Mouse (Mus musculus): ENCODE measurements at regions not wholly inside any gene's neighbourhood (a gene's known extent, or its start where the extent isn't known, plus 50 kb on each side); places are given as distances from the start of the nearest gene placed in this dataset.

- WGBS = 97% methylated on average over 6 of the region's 6 CpGs
- Histone ChIP-seq H3K27me3 (ENCODE audit: control insufficient read depth, insufficient read depth, low read length) (no peaks in the 10 kb centered on the region), H3K4me1 (ENCODE audit: control insufficient read depth, insufficient read depth, low read length) (no peaks in the 10 kb centered on the region; the same call in 1 of the 2 replicates), H3K27ac (ENCODE audit: insufficient read depth, low read length) (no peak overlapping the region), H3K4me3 (replicated peaks; ENCODE audit: insufficient read depth, low read depth, low read length) (no peak overlapping the region)
- DNase-seq = no peak
- TF ChIP-seq POLR2A (IDR thresholded peaks at IDR 0.05; ENCODE audit: borderline replicate concordance, insufficient read depth, low read length) = no peak
- TF ChIP-seq CTCF (IDR thresholded peaks at IDR 0.05; ENCODE audit: borderline replicate concordance, insufficient read depth, low read depth, low read length) = no peak
Observed at GRCm38 (mm10) chr12:25254716-25255115, 157.8 kb upstream of the Id2 start.

- H3K4me1 ChIP-seq (ENCODE audit: control insufficient read depth, insufficient read depth, low read length) = no peaks in the 10 kb centered on the region; the same call in 1 of the 2 replicates
- DNase-seq = peak in 1 of 2 experiments; percentile 18
- no peak overlapping the region for H3K27ac ChIP-seq (ENCODE audit: insufficient read depth, low read length)
- H3K27me3 ChIP-seq (ENCODE audit: control insufficient read depth, insufficient read depth, low read length) = no peaks in the 10 kb centered on the region; the same call in 1 of the 2 replicates
- no peak overlapping the region for H3K4me3 ChIP-seq (replicated peaks; ENCODE audit: insufficient read depth, low read depth, low read length)
- 59% methylated on average over 6 of the region's 6 CpGs for whole genome bisulfite sequencing
- TF ChIP-seq CTCF (IDR thresholded peaks at IDR 0.05; ENCODE audit: borderline replicate concordance, insufficient read depth, low read depth, low read length) (no peak), POLR2A (IDR thresholded peaks at IDR 0.05; ENCODE audit: borderline replicate concordance, insufficient read depth, low read length) (no peak)
Observed at GRCm38 (mm10) chr12:25252776-25253510, 156.0 kb upstream of the Id2 start.

GRCm38 (mm10) chr12:25251411-25252171 lies 154.7 kb upstream of the Id2 start:
- Histone ChIP-seq H3K4me3 (replicated peaks; ENCODE audit: insufficient read depth, low read depth, low read length) (no peak overlapping the region), H3K27me3 (ENCODE audit: control insufficient read depth, insufficient read depth, low read length) (no peaks in the 10 kb centered on the region; the same call in 1 of the 2 replicates), H3K27ac (ENCODE audit: insufficient read depth, low read length) (no peak overlapping the region), H3K4me1 (ENCODE audit: control insufficient read depth, insufficient read depth, low read length) (no peaks in the 10 kb centered on the region; the same call in 1 of the 2 replicates)
- 92% methylated on average over 4 of the region's 4 CpGs for WGBS
- TF ChIP-seq POLR2A (IDR thresholded peaks at IDR 0.05; ENCODE audit: borderline replicate concordance, insufficient read depth, low read length) (no peak), CTCF (IDR thresholded peaks at IDR 0.05; ENCODE audit: borderline replicate concordance, insufficient read depth, low read depth, low read length) (no peak)
- no peak for DNase-seq

GRCm38 (mm10) chr12:25250881-25251280 lies 153.9 kb upstream of the Id2 start:
- no peak overlapping the region for H3K4me3 ChIP-seq (replicated peaks; ENCODE audit: insufficient read depth, low read depth, low read length)
- WGBS = 64% methylated on average over 3 of the region's 3 CpGs
- no peaks in the 10 kb centered on the region; the same call in 1 of the 2 replicates for H3K4me1 ChIP-seq (ENCODE audit: control insufficient read depth, insufficient read depth, low read length)
- H3K27ac ChIP-seq (ENCODE audit: insufficient read depth, low read length) = no peak overlapping the region
- H3K27me3 ChIP-seq (ENCODE audit: control insufficient read depth, insufficient read depth, low read length) = no peaks in the 10 kb centered on the region; the same call in 1 of the 2 replicates
- no peak for DNase-seq
- TF ChIP-seq CTCF (IDR thresholded peaks at IDR 0.05; ENCODE audit: borderline replicate concordance, insufficient read depth, low read depth, low read length) (no peak), POLR2A (IDR thresholded peaks at IDR 0.05; ENCODE audit: borderline replicate concordance, insufficient read depth, low read length) (no peak)

- whole genome bisulfite sequencing = 82% methylated on average over 13 of the region's 13 CpGs
- Histone ChIP-seq H3K27ac (ENCODE audit: insufficient read depth, low read length) (no peak overlapping the region), H3K4me1 (ENCODE audit: control insufficient read depth, insufficient read depth, low read length) (no peaks in the 10 kb centered on the region; the same call in 1 of the 2 replicates), H3K27me3 (ENCODE audit: control insufficient read depth, insufficient read depth, low read length) (no peaks in the 10 kb centered on the region; the same call in 1 of the 2 replicates), H3K4me3 (replicated peaks; ENCODE audit: insufficient read depth, low read depth, low read length) (no peak overlapping the region)
- DNase-seq = peak in 1 of 2 experiments; percentile 14
- no peak for TF ChIP-seq POLR2A (IDR thresholded peaks at IDR 0.05; ENCODE audit: borderline replicate concordance, insufficient read depth, low read length)
- TF ChIP-seq CTCF (IDR thresholded peaks at IDR 0.05; ENCODE audit: borderline replicate concordance, insufficient read depth, low read depth, low read length) = no peak
Observed at GRCm38 (mm10) chr12:25248681-25249366, 151.9 kb upstream of the Id2 start.

- no peak overlapping the region for H3K4me3 ChIP-seq (replicated peaks; ENCODE audit: insufficient read depth, low read depth, low read length)
- WGBS = 29% methylated on average over 7 of the region's 7 CpGs
Observed at GRCm38 (mm10) chr12:25246566-25246965, 149.6 kb upstream of the Id2 start.

GRCm38 (mm10) chr12:25245661-25246060 lies 148.7 kb upstream of the Id2 start:
- H3K27me3 ChIP-seq (ENCODE audit: control insufficient read depth, insufficient read depth, low read length) = no peaks in the 10 kb centered on the region; the same call in 1 of the 2 replicates
- WGBS = 75% methylated on average over 5 of the region's 5 CpGs
- no peak overlapping the region for H3K27ac ChIP-seq (ENCODE audit: insufficient read depth, low read length)
- DNase-seq = no peak
- TF ChIP-seq POLR2A (IDR thresholded peaks at IDR 0.05; ENCODE audit: borderline replicate concordance, insufficient read depth, low read length) (no peak), CTCF (IDR thresholded peaks at IDR 0.05; ENCODE audit: borderline replicate concordance, insufficient read depth, low read depth, low read length) (no peak)
- H3K4me3 ChIP-seq (replicated peaks; ENCODE audit: insufficient read depth, low read depth, low read length) = no peak overlapping the region
- H3K4me1 ChIP-seq (ENCODE audit: control insufficient read depth, insufficient read depth, low read length) = no peaks in the 10 kb centered on the region

More at GRCm38 (mm10) chr12:25246566-25246965, 149.6 kb upstream of the Id2 start:
- no peak for DNase-seq
- no peak overlapping the region for H3K27ac ChIP-seq (ENCODE audit: insufficient read depth, low read length)
- no peak for TF ChIP-seq CTCF (IDR thresholded peaks at IDR 0.05; ENCODE audit: borderline replicate concordance, insufficient read depth, low read depth, low read length)
- no peak for TF ChIP-seq POLR2A (IDR thresholded peaks at IDR 0.05; ENCODE audit: borderline replicate concordance, insufficient read depth, low read length)
- no peaks in the 10 kb centered on the region; the same call in 1 of the 2 replicates for H3K4me1 ChIP-seq (ENCODE audit: control insufficient read depth, insufficient read depth, low read length)
- no peaks in the 10 kb centered on the region; the same call in 1 of the 2 replicates for H3K27me3 ChIP-seq (ENCODE audit: control insufficient read depth, insufficient read depth, low read length)
